Mouse (Mus musculus) myocyte (in vitro differentiated cells): ENCODE measurements around the gene Gm20388. TPM values are rescaled to one million over a fixed set of nuclear protein-coding genes. Genes with fewer than 3 reads are reported as not detected.

Experiments
- H3K27me3 ChIP-seq: one replicate; pipeline ENCODE4 v1.6.1; 2011; ENCODE audit not compliant: control insufficient read depth, insufficient read depth, insufficient read length
- H3K36me3 ChIP-seq: one replicate; pipeline ENCODE4 v1.6.1; 2011; ENCODE audit not compliant: control insufficient read depth, insufficient read depth
- H3K4me2 ChIP-seq: one replicate; pipeline ENCODE4 v1.6.1; 2011; ENCODE audit warnings: low read depth, control low read depth
- H3K4me3 ChIP-seq: one replicate; pipeline ENCODE4 v1.5.1; 2011; ENCODE audit warnings: mild to moderate bottlenecking, control low read depth, moderate library complexity
- H3K79me2 ChIP-seq: one replicate; pipeline ENCODE4 v1.6.1; 2011; ENCODE audit not compliant: control insufficient read depth, insufficient read depth
- H3ac ChIP-seq: one replicate; pipeline ENCODE4 v1.6.1; 2011; ENCODE audit not compliant: control insufficient read depth, insufficient read length
- CEBPB ChIP-seq: IDR thresholded peaks from 2 replicates; pipeline ENCODE4 v1.6.1; 2011; ENCODE audit warnings: mild to moderate bottlenecking, moderate library complexity; ENCODE audit not compliant: poor library complexity, insufficient read depth, severe bottlenecking
- E2F4 ChIP-seq: IDR thresholded peaks from one replicate; pipeline ENCODE4 v1.6.1; 2011; ENCODE audit warnings: mild to moderate bottlenecking, control low read depth, moderate library complexity; ENCODE audit not compliant: insufficient read depth
- MAX ChIP-seq: IDR thresholded peaks from one replicate; pipeline ENCODE4 v1.6.1; 2011; ENCODE audit warnings: low read depth, mild to moderate bottlenecking, control low read depth
- MYOD1 ChIP-seq, 3 experiments: IDR thresholded peaks; one replicate each; pipeline ENCODE4 v1.6.1; 2011; ENCODE audit warnings: control low read depth in 2 of 3, low read depth in 2 of 3, mild to moderate bottlenecking in 2 of 3, moderate library complexity in 1 of 3; ENCODE audit not compliant: insufficient read length in 2 of 3, control insufficient read depth in 1 of 3
- MYOG ChIP-seq, 3 experiments: IDR thresholded peaks; one replicate each; pipeline ENCODE4 v1.6.1; 2011; ENCODE audit warnings: control low read depth in 2 of 3, low read depth in 2 of 3, mild to moderate bottlenecking in 2 of 3; ENCODE audit not compliant: insufficient read length in 2 of 3, control insufficient read depth in 1 of 3, insufficient read depth in 1 of 3
- POLR2A ChIP-seq: IDR thresholded peaks from one replicate; pipeline ENCODE4 v1.6.1; 2011; ENCODE audit warnings: low read depth, mild to moderate bottlenecking, control low read depth, moderate library complexity; ENCODE audit not compliant: insufficient read length
- POLR2AphosphoS2 ChIP-seq: IDR thresholded peaks from one replicate; pipeline ENCODE4 v1.6.1; 2011; ENCODE audit warnings: low read depth, control low read depth; ENCODE audit not compliant: insufficient read length
- REST ChIP-seq: IDR thresholded peaks from one replicate; pipeline ENCODE4 v1.6.1; 2011; ENCODE audit warnings: mild to moderate bottlenecking, control low read depth, moderate library complexity; ENCODE audit not compliant: insufficient read depth, insufficient read length
- SRF ChIP-seq: IDR thresholded peaks from one replicate; pipeline ENCODE4 v1.6.1; 2011; ENCODE audit warnings: low read depth; ENCODE audit not compliant: control insufficient read depth, insufficient read length
- TCF12 ChIP-seq: IDR thresholded peaks from one replicate; pipeline ENCODE4 v1.6.1; 2011; ENCODE audit warnings: mild to moderate bottlenecking, control low read depth; ENCODE audit not compliant: poor library complexity, insufficient read depth, severe bottlenecking
- TCF3 ChIP-seq: IDR thresholded peaks from one replicate; pipeline ENCODE4 v1.6.1; 2011; ENCODE audit warnings: low read depth, control low read depth; ENCODE audit not compliant: insufficient read length
- USF1 ChIP-seq: IDR thresholded peaks from one replicate; pipeline ENCODE4 v1.6.1; 2011; ENCODE audit warnings: low read depth, mild to moderate bottlenecking, control low read depth, moderate library complexity
- polyA plus RNA-seq: library from polyadenylated mRNA; unstranded; fragments of >200 nt; fragmentation: generic; extraction: Trizol; gene quantifications from one replicate; pipeline ENCODE4 v1.2.1, GENCODE M21; 2012; ENCODE audit warnings: missing spikeins

The Gm20388 gene
- polyA plus RNA-seq, 1 experiment: 15.3 TPM

GRCm38 (mm10) chr8:120285033-120285432 is 374.4 kb downstream of the Gm20388 start:
- Histone ChIP-seq H3K79me2 (peaks cover 38% of the 10 kb centered on the region), H3K4me3 (no peak overlapping the region), H3K4me2 (no peak overlapping the region), H3ac (no peak overlapping the region), H3K36me3 (no peaks in the 10 kb centered on the region), H3K27me3 (no peaks in the 10 kb centered on the region)
- TF ChIP-seq MYOG (IDR thresholded peaks at IDR 0.05; ENCODE audit: control insufficient read depth in 1 of 3, insufficient read depth in 1 of 3, insufficient read length in 2 of 3, low read depth in 2 of 3) (peak in 1 of 3 experiments; percentile 62), TCF3 (no peak), CEBPB (no peak), E2F4 (no peak), MAX (no peak), MYOD1 (IDR thresholded peaks at IDR 0.05; ENCODE audit: control insufficient read depth in 1 of 3, insufficient read length in 2 of 3, low read depth in 2 of 3) (peak in 1 of 3 experiments; percentile 3), SRF (no peak), TCF12 (no peak), POLR2AphosphoS2 (no peak), REST (no peak)

DNA sequence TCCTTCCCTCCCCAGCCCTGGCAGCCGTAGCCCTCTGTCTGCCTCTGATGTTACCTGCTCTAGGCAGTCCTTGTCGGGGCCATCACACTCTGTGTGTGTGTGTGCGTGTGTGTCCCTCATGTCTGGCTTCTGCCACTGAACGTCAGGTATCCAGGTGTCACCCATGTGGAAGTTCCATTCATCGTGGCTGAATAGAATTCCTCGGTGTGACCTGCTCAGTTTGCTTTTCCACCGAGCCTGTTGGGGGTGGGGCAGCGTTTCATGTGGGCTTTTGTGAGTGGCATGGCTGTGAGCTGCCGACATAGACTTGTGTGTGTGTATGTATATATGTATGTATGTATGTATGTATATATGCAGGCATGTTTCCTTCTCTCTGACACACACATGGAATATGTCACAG is 375.2 kb downstream of the Gm20388 start:
- H3K4me3 ChIP-seq: no peak overlapping the region
- H3K36me3 ChIP-seq: no peaks in the 10 kb centered on the region
- TF ChIP-seq USF1 (no peak), SRF (no peak), TCF12 (no peak), CEBPB (no peak), TCF3 (no peak), E2F4 (no peak), POLR2A (no peak), POLR2AphosphoS2 (no peak), MAX (no peak), MYOG (IDR thresholded peaks at IDR 0.05; ENCODE audit: control insufficient read depth in 1 of 3, insufficient read depth in 1 of 3, insufficient read length in 2 of 3, low read depth in 2 of 3) (no peak), MYOD1 (IDR thresholded peaks at IDR 0.05; ENCODE audit: control insufficient read depth in 1 of 3, insufficient read length in 2 of 3, low read depth in 2 of 3) (no peak), REST (no peak)
- no peaks in the 10 kb centered on the region for H3K27me3 ChIP-seq
- H3K79me2 ChIP-seq: peaks cover 37% of the 10 kb centered on the region
- no peak overlapping the region for H3K4me2 ChIP-seq
- no peak overlapping the region for H3ac ChIP-seq

GRCm38 (mm10) chr8:120288122-120288908 is 377.7 kb downstream of the Gm20388 start:
- Histone ChIP-seq H3K79me2 (peaks cover 33% of the 10 kb centered on the region), H3K36me3 (no peaks in the 10 kb centered on the region), H3K4me2 (no peak overlapping the region), H3ac (no peak overlapping the region), H3K4me3 (no peak overlapping the region), H3K27me3 (no peaks in the 10 kb centered on the region)
- TF ChIP-seq USF1 (no peak), MYOG (IDR thresholded peaks at IDR 0.05; ENCODE audit: control insufficient read depth in 1 of 3, insufficient read depth in 1 of 3, insufficient read length in 2 of 3, low read depth in 2 of 3) (no peak), POLR2A (no peak), TCF3 (no peak), E2F4 (no peak), MAX (no peak), SRF (no peak), TCF12 (no peak), POLR2AphosphoS2 (no peak)

- peaks cover 27% of the 10 kb centered on the region for H3K79me2 ChIP-seq
- H3K27me3 ChIP-seq: no peaks in the 10 kb centered on the region
- H3K4me2 ChIP-seq: peak overlapping the region; percentile 18
- peak in 1 of 3 experiments; percentile 42 for TF ChIP-seq MYOG (IDR thresholded peaks at IDR 0.05; ENCODE audit: control insufficient read depth in 1 of 3, insufficient read depth in 1 of 3, insufficient read length in 2 of 3, low read depth in 2 of 3)
- no peak for TF ChIP-seq POLR2A
- TF ChIP-seq POLR2AphosphoS2: no peak
- no peaks in the 10 kb centered on the region for H3K36me3 ChIP-seq
- no peak overlapping the region for H3K4me3 ChIP-seq
- no peak overlapping the region for H3ac ChIP-seq
Measured at GRCm38 (mm10) chr8:120289191-120289590, 378.6 kb downstream of the Gm20388 start.

- Histone ChIP-seq H3K4me2 (peak overlapping the region; percentile 18), H3ac (no peak overlapping the region), H3K36me3 (no peaks in the 10 kb centered on the region), H3K4me3 (no peak overlapping the region), H3K27me3 (no peaks in the 10 kb centered on the region), H3K79me2 (peaks cover 27% of the 10 kb centered on the region)
- TF ChIP-seq MYOD1 (IDR thresholded peaks at IDR 0.05; ENCODE audit: control insufficient read depth in 1 of 3, insufficient read length in 2 of 3, low read depth in 2 of 3): peak in 1 of 3 experiments; percentile 48
- TF ChIP-seq POLR2AphosphoS2: no peak
- peak in 2 of 3 experiments; percentile 55 to 83 for TF ChIP-seq MYOG (IDR thresholded peaks at IDR 0.05; ENCODE audit: control insufficient read depth in 1 of 3, insufficient read depth in 1 of 3, insufficient read length in 2 of 3, low read depth in 2 of 3)
Measured at GRCm38 (mm10) chr8:120289698-120290181, 379.1 kb downstream of the Gm20388 start.
